Mouse (Mus musculus) MEL (cell line): ENCODE data around the gene Zfp609. TPM values are rescaled to one million over a fixed set of nuclear protein-coding genes. Genes with fewer than 3 reads are reported as not detected.
A peak's percentile ranks its signal among the peaks of the same experiment; 100 is the strongest.

Source experiments
- DNase-seq: peaks from one replicate; pipeline ENCODE4 v3.0.0; 2011; ENCODE audit warnings: low read depth, low spot score
- H3K27ac ChIP-seq: 2 replicates; pipeline ENCODE4 v1.5.1; 2012; ENCODE audit warnings: low read depth, mild to moderate bottlenecking, control low read depth, low read length, moderate library complexity; ENCODE audit not compliant: control insufficient read depth
- H3K27me3 ChIP-seq, 2 experiments: fragments of 150-350 bp in 1 of 2; sonication (generic) in 1 of 2; 2 replicates each; pipeline ENCODE4 v1.6.1; 2012; ENCODE audit warnings: low read length in 2 of 2, mild to moderate bottlenecking in 2 of 2, improper control_type of control experiment in 1 of 2, moderate library complexity in 1 of 2; ENCODE audit not compliant: insufficient read depth in 2 of 2, control insufficient read depth in 1 of 2
- H3K36me3 ChIP-seq, 2 experiments: 2 replicates each; pipeline ENCODE4 v1.6.1; 2012 to 2014; ENCODE audit warnings: low read length in 2 of 2, improper control_type of control experiment in 1 of 2, inconsistent platforms in 1 of 2, mild to moderate bottlenecking in 1 of 2; ENCODE audit not compliant: insufficient read depth in 2 of 2, control insufficient read depth in 1 of 2
- H3K4me1 ChIP-seq, 2 experiments: fragments of 150-350 bp in 1 of 2; sonication (generic) in 1 of 2; 2 replicates each; pipeline ENCODE4 v1.6.1; 2012; ENCODE audit warnings: low read length in 2 of 2, improper control_type of control experiment in 1 of 2, mild to moderate bottlenecking in 1 of 2; ENCODE audit not compliant: insufficient read depth in 2 of 2, control insufficient read depth in 1 of 2
- H3K4me3 ChIP-seq, 2 experiments: fragments of 150-350 bp in 1 of 2; sonication (generic) in 1 of 2; 2 replicates each; pipeline ENCODE4 v1.5.1; 2012; ENCODE audit warnings: low read depth in 2 of 2, low read length in 2 of 2, mild to moderate bottlenecking in 2 of 2, moderate library complexity in 2 of 2, control low read depth in 1 of 2, improper control_type of control experiment in 1 of 2; ENCODE audit not compliant: control insufficient read depth in 1 of 2, insufficient read depth in 1 of 2
- H3K79me2 ChIP-seq: 2 replicates; pipeline ENCODE4 v1.6.1; 2012; ENCODE audit warnings: mild to moderate bottlenecking, low read length, moderate library complexity; ENCODE audit not compliant: control insufficient read depth, poor library complexity, insufficient read depth
- H3K9ac ChIP-seq: 2 replicates; pipeline ENCODE4 v1.6.1; 2012; ENCODE audit warnings: low read depth, mild to moderate bottlenecking, control low read depth, low read length, moderate library complexity; ENCODE audit not compliant: control insufficient read depth, poor library complexity, severe bottlenecking
- H3K9me3 ChIP-seq: fragments of 150-350 bp; sonication (generic); replicated peaks from 2 replicates; pipeline ENCODE4 v1.6.1; 2012; ENCODE audit warnings: mild to moderate bottlenecking, low read length, improper control_type of control experiment, moderate library complexity; ENCODE audit not compliant: insufficient read depth
- BHLHE40 ChIP-seq: IDR thresholded peaks from 2 replicates; pipeline ENCODE4 v1.6.1; 2012; ENCODE audit warnings: low read depth, mild to moderate bottlenecking, inconsistent platforms, low read length, improper control_type of control experiment, borderline replicate concordance
- CHD1 ChIP-seq: IDR thresholded peaks from 2 replicates; pipeline ENCODE4 v1.6.1; 2012; ENCODE audit warnings: low read depth, mild to moderate bottlenecking, inconsistent platforms, low read length, improper control_type of control experiment
- CTCF ChIP-seq, 3 experiments: IDR thresholded peaks in 2 of 3; conservative IDR thresholded peaks in 1 of 3; 2 replicates each; pipeline ENCODE4 v1.5.1; 2011 to 2012; ENCODE audit warnings: low read length in 3 of 3, low read depth in 2 of 3, mild to moderate bottlenecking in 2 of 3, improper control_type of control experiment in 1 of 3, inconsistent platforms in 1 of 3, mixed read lengths in 1 of 3, moderate library complexity in 1 of 3; ENCODE audit not compliant: control insufficient read depth in 1 of 3, insufficient read depth in 1 of 3, poor library complexity in 1 of 3, severe bottlenecking in 1 of 3
- E2F4 ChIP-seq: IDR thresholded peaks from 2 replicates; pipeline ENCODE4 v1.6.1; 2011; ENCODE audit warnings: low read depth, low read length, improper control_type of control experiment, borderline replicate concordance
- ELF1 ChIP-seq: IDR thresholded peaks from 2 replicates; pipeline ENCODE4 v1.6.1; 2014; ENCODE audit warnings: low read depth, mild to moderate bottlenecking, inconsistent platforms, low read length, improper control_type of control experiment, moderate library complexity
- EP300 ChIP-seq, 2 experiments: IDR thresholded peaks; 2 replicates each; pipeline ENCODE4 v1.6.1; 2011; ENCODE audit warnings: improper control_type of control experiment in 2 of 2, low read length in 2 of 2, low read depth in 1 of 2, mild to moderate bottlenecking in 1 of 2
- GABPA ChIP-seq: IDR thresholded peaks from 2 replicates; pipeline ENCODE4 v1.6.1; 2012; ENCODE audit warnings: low read depth, mild to moderate bottlenecking, inconsistent platforms, low read length, improper control_type of control experiment, moderate library complexity
- GATA1 ChIP-seq: IDR thresholded peaks from 2 replicates; pipeline ENCODE4 v1.6.1; 2011; ENCODE audit warnings: low read depth, low read length, improper control_type of control experiment
- HCFC1 ChIP-seq: IDR thresholded peaks from 2 replicates; pipeline ENCODE4 v1.6.1; 2012; ENCODE audit warnings: low read depth, mild to moderate bottlenecking, inconsistent platforms, low read length, improper control_type of control experiment, moderate library complexity
- JUND ChIP-seq: IDR thresholded peaks from 2 replicates; pipeline ENCODE4 v1.6.1; 2011; ENCODE audit warnings: low read depth, mild to moderate bottlenecking, improper control_type of control experiment, low read length
- KAT2A ChIP-seq: conservative IDR thresholded peaks from 2 replicates; pipeline ENCODE4 v1.6.1; 2012; ENCODE audit warnings: low read depth, low read length, improper control_type of control experiment, inconsistent platforms
- MAFK ChIP-seq: IDR thresholded peaks from 2 replicates; pipeline ENCODE4 v1.6.1; 2011; ENCODE audit warnings: low read depth, mild to moderate bottlenecking, low read length, improper control_type of control experiment, borderline replicate concordance
- MAX ChIP-seq: IDR thresholded peaks from 2 replicates; pipeline ENCODE4 v1.6.1; 2011; ENCODE audit warnings: low read length, improper control_type of control experiment
- MAZ ChIP-seq: IDR thresholded peaks from 2 replicates; pipeline ENCODE4 v1.6.1; 2012; ENCODE audit warnings: low read depth, mild to moderate bottlenecking, inconsistent platforms, low read length, improper control_type of control experiment
- MEF2A ChIP-seq: IDR thresholded peaks from 2 replicates; pipeline ENCODE4 v1.6.1; 2014; ENCODE audit warnings: low read depth, mild to moderate bottlenecking, inconsistent platforms, low read length, improper control_type of control experiment; ENCODE audit not compliant: poor library complexity, insufficient replicate concordance, severe bottlenecking; ENCODE audit errors: extremely low read depth
- MYC ChIP-seq: IDR thresholded peaks from 2 replicates; pipeline ENCODE4 v1.6.1; 2011; ENCODE audit warnings: low read depth, mild to moderate bottlenecking, low read length, improper control_type of control experiment, moderate library complexity
- NELFE ChIP-seq: IDR thresholded peaks from 2 replicates; pipeline ENCODE4 v1.6.1; 2011; ENCODE audit warnings: low read depth, low read length, improper control_type of control experiment
- NRF1 ChIP-seq: IDR thresholded peaks from 2 replicates; pipeline ENCODE4 v1.6.1; 2014; ENCODE audit warnings: low read depth, mild to moderate bottlenecking, inconsistent platforms, low read length, improper control_type of control experiment, moderate library complexity; ENCODE audit not compliant: poor library complexity, insufficient read depth, severe bottlenecking
- POLR2A ChIP-seq, 2 experiments: IDR thresholded peaks; 2 replicates each; pipeline ENCODE4 v1.6.1; 2011 to 2012; ENCODE audit warnings: low read length in 2 of 2, mild to moderate bottlenecking in 2 of 2, control low read depth in 1 of 2, improper control_type of control experiment in 1 of 2, low read depth in 1 of 2, moderate library complexity in 1 of 2; ENCODE audit not compliant: control insufficient read depth in 1 of 2, insufficient read depth in 1 of 2, poor library complexity in 1 of 2
- POLR2AphosphoS5 ChIP-seq: IDR thresholded peaks from 2 replicates; pipeline ENCODE4 v1.6.1; 2012; ENCODE audit warnings: low read depth, borderline replicate concordance, mild to moderate bottlenecking, inconsistent platforms, low read length, moderate library complexity, mixed read lengths
- RAD21 ChIP-seq: IDR thresholded peaks from 2 replicates; pipeline ENCODE4 v1.6.1; 2011; ENCODE audit warnings: mild to moderate bottlenecking, low read depth, low read length, improper control_type of control experiment
- RCOR1 ChIP-seq: IDR thresholded peaks from 2 replicates; pipeline ENCODE4 v1.6.1; 2012; ENCODE audit warnings: low read depth, mild to moderate bottlenecking, inconsistent platforms, low read length, improper control_type of control experiment
- SIN3A ChIP-seq: IDR thresholded peaks from 2 replicates; pipeline ENCODE4 v1.6.1; 2012; ENCODE audit warnings: low read length, improper control_type of control experiment, inconsistent platforms
- SMC3 ChIP-seq: IDR thresholded peaks from 2 replicates; pipeline ENCODE4 v1.6.1; 2011; ENCODE audit warnings: low read depth, low read length, improper control_type of control experiment
- TAL1 ChIP-seq: IDR thresholded peaks from 2 replicates; pipeline ENCODE4 v1.6.1; 2012; ENCODE audit warnings: mild to moderate bottlenecking, inconsistent platforms, low read length, moderate library complexity, mixed read lengths
- TBP ChIP-seq: IDR thresholded peaks from 2 replicates; pipeline ENCODE4 v1.8.0; 2011; ENCODE audit warnings: low read depth, low read length, improper control_type of control experiment
- TCF12 ChIP-seq: IDR thresholded peaks from 2 replicates; pipeline ENCODE4 v1.6.1; 2014; ENCODE audit warnings: low read depth, mild to moderate bottlenecking, inconsistent platforms, low read length, improper control_type of control experiment, moderate library complexity
- UBTF ChIP-seq: IDR thresholded peaks from 2 replicates; pipeline ENCODE4 v1.6.1; 2012; ENCODE audit warnings: low read depth, mild to moderate bottlenecking, inconsistent platforms, low read length, improper control_type of control experiment, moderate library complexity, borderline replicate concordance; ENCODE audit not compliant: insufficient read depth
- USF2 ChIP-seq, 2 experiments: IDR thresholded peaks; 2 replicates each; pipeline ENCODE4 v1.6.1; 2011 to 2012; ENCODE audit warnings: improper control_type of control experiment in 2 of 2, low read length in 2 of 2, borderline replicate concordance in 1 of 2, inconsistent platforms in 1 of 2, low read depth in 1 of 2, mild to moderate bottlenecking in 1 of 2; ENCODE audit not compliant: insufficient read depth in 1 of 2
- ZKSCAN1 ChIP-seq: IDR thresholded peaks from 2 replicates; pipeline ENCODE4 v1.6.1; 2012; ENCODE audit warnings: low read depth, mild to moderate bottlenecking, inconsistent platforms, low read length, improper control_type of control experiment, moderate library complexity
- ZMIZ1 ChIP-seq: IDR thresholded peaks from 2 replicates; pipeline ENCODE4 v1.6.1; 2012; ENCODE audit warnings: low read depth, mild to moderate bottlenecking, inconsistent platforms, low read length, improper control_type of control experiment, moderate library complexity
- ZNF384 ChIP-seq: IDR thresholded peaks from 2 replicates; pipeline ENCODE4 v1.6.1; 2012; ENCODE audit warnings: low read depth, mild to moderate bottlenecking, inconsistent platforms, low read length, improper control_type of control experiment
- polyA plus RNA-seq, 2 experiments: library from polyadenylated mRNA; stranded (reverse) in 1 of 2; unstranded in 1 of 2; fragments of >175 nt in 1 of 2; fragments of >200 nt in 1 of 2; gene quantifications; 2 replicates each; pipeline versions ENCODE4 v1.2.1 to v1.2.4; 2012; ENCODE audit warnings: low replicate concordance in 2 of 2, low read depth in 1 of 2; ENCODE audit not compliant: insufficient read length in 2 of 2, insufficient read depth in 1 of 2, missing spikeins in 1 of 2
- total RNA-seq: library from RNA; depleted of rRNA; stranded (reverse); fragments of 300-350 nt; gene quantifications from 2 replicates; pipeline ENCODE4 v1.2.3, GENCODE M21; 2012

Zfp609 gene
- total and polyA plus RNA-seq, 3 experiments, result 2.9 to 26.5 TPM; not detected in 1

- TF ChIP-seq TCF12, result no peak
Observed at GRCm38 (mm10) chr9:65828016-65828403, 646 bp upstream of the Zfp609 start (continued).

- DNase-seq, result peak; percentile 82
- Histone ChIP-seq H3K9ac (peak overlapping the region; percentile 94), H3K9me3 (no peaks in the 10 kb centered on the region), H3K27ac (peak overlapping the region; percentile 71), H3K79me2 (peaks cover 30% of the 10 kb centered on the region), H3K4me3 (peak overlapping the region; percentile 53 to 63), H3K36me3 (peaks cover 0 to 46% of the 10 kb centered on the region in 2 experiments; a peak in 2 of 4 replicates), H3K27me3 (no peaks in the 10 kb centered on the region), H3K4me1 (peaks cover 16 to 23% of the 10 kb centered on the region in 2 experiments)
- TF ChIP-seq TBP (no peak), GATA1 (no peak), RCOR1 (no peak), KAT2A (no peak), MAFK (no peak), BHLHE40 (no peak), TAL1 (no peak), ZNF384 (no peak), HCFC1 (no peak), ZMIZ1 (no peak), ZKSCAN1 (no peak), MEF2A (no peak), MAZ (no peak; the same call in 1 of the 2 replicates), POLR2AphosphoS5 (no peak), CTCF (IDR thresholded peaks at IDR 0.05 in 2 of 3, conservative IDR thresholded peaks at IDR 0.05 in 1 of 3; ENCODE audit: control insufficient read depth in 1 of 3, insufficient read depth in 1 of 3, low read depth in 2 of 3, low read length in 3 of 3, poor library complexity in 1 of 3, severe bottlenecking in 1 of 3) (no peak), UBTF (no peak), SMC3 (no peak), USF2 (IDR thresholded peaks at IDR 0.05; ENCODE audit: borderline replicate concordance in 1 of 2, insufficient read depth in 1 of 2, low read depth in 1 of 2, low read length in 2 of 2) (no peak), JUND (no peak), GABPA (no peak), CHD1 (no peak), TCF12 (no peak), MYC (0 out of 2 replicates have a peak, but pooled peaks have one; percentile 29), E2F4 (no peak), SIN3A (peak; percentile 34), POLR2A (IDR thresholded peaks at IDR 0.05; ENCODE audit: control insufficient read depth in 1 of 2, insufficient read depth in 1 of 2, low read depth in 1 of 2, low read length in 2 of 2, poor library complexity in 1 of 2) (peak in 1 of 2 experiments; percentile 40; a peak in 2 of 4 replicates), NRF1 (no peak), EP300 (IDR thresholded peaks at IDR 0.05; ENCODE audit: low read depth in 1 of 2, low read length in 2 of 2) (0 out of 4 replicates have a peak, but pooled peaks of 1 of the 2 experiments have one; percentile 15), RAD21 (no peak), NELFE (peak; percentile 39), MAX (no peak), ELF1 (no peak)
Observed at GRCm38 (mm10) chr9:65826588-65827343, 598 bp downstream of the Zfp609 start.
